Mouse (Mus musculus): ENCODE measurements at regions not wholly inside any gene's neighbourhood (a gene's known extent, or its start where the extent isn't known, plus 50 kb on each side); places are given as distances from the start of the nearest gene placed in this dataset.

DNA sequence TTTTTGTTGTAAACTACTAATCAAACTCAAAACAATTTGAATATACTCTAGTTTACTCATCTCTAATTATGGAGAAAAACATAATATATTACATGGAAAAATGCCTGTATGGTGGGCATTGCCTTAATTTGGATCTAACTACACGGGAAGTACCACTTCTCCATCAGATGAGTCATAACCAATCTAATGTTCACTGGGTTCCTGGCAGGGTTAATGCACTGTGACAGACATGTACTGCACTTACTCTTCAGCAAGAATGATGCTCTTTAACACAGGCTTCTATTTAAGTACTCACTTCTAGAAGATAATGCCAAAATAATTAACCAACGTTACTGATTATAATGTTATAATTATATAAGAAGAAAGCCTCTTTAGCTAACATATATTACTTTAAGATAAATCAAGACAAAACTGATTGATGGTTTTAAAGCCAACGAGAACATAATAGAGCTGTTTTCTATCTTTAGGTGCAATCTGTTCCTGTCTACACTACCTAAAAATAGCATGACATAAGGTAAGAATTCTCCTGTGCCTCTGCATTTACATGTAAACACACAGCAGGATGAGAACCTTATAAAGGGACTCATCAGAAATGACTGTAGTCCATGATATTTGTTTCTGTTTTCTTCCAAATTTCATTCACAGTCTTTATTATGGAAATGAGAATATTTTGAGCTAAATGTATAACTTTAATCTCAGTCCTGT is 344.4 kb downstream of the Etv1 start:
- ATAC-seq (replicated peaks; ENCODE audit: low FRiP score, low TSS enrichment, low read depth) (no peak), DNase-seq (ENCODE audit: low spot score) (no peak)
- no peak overlapping the region for H3K9ac ChIP-seq (ENCODE audit: low read length)
- no peak overlapping the region for H3K4me3 ChIP-seq (ENCODE audit: low read depth, low read length)
- H3K27ac ChIP-seq (ENCODE audit: low read depth), result no peak overlapping the region
- 69% methylated on average over 3 of the region's 3 CpGs for WGBS
- H3K9me3 ChIP-seq (ENCODE audit: control insufficient read depth, low read length), result 0 out of 2 replicates have a peak, but pooled peaks cover 6% of the 10 kb centered on the region
- H3K36me3 ChIP-seq (ENCODE audit: control insufficient read depth, insufficient read depth, low read length), result no peaks in the 10 kb centered on the region
- no peaks in the 10 kb centered on the region for H3K4me1 ChIP-seq (replicated peaks; ENCODE audit: control insufficient read depth, insufficient read depth, low read length)
- no peaks in the 10 kb centered on the region for H3K27me3 ChIP-seq (replicated peaks; ENCODE audit: control insufficient read depth, insufficient read depth, low read length)
- no peak overlapping the region for H3K4me2 ChIP-seq (ENCODE audit: low read length)

DNA sequence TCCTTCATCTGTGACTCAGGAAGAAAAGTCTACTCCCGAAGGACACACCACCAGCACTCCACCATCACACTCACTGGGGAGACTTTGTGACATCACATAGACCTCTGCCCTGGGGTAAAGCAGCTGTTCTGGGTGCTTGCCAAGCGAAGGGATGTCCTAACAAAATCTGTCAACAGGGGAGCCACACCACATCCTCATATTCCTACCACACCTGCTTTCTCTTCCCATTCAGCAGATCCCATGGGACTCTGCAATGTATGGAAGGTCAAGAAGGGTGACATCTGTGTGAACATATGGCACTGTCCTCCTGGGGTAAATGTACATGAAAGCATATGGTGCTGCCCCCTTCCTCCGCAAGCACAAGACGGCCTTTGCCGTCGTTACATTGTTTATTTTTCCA is 375.5 kb downstream of the Etv1 start:
- DNase-seq (ENCODE audit: low spot score) (no peak), ATAC-seq (replicated peaks; ENCODE audit: low FRiP score, low TSS enrichment, low read depth) (no peak)
- WGBS, result 78% methylated on average over 6 of the region's 6 CpGs
- Histone ChIP-seq H3K4me3 (ENCODE audit: low read depth, low read length) (no peak overlapping the region), H3K9me3 (ENCODE audit: control insufficient read depth, low read length) (no peaks in the 10 kb centered on the region), H3K27me3 (replicated peaks; ENCODE audit: control insufficient read depth, insufficient read depth, low read length) (no peaks in the 10 kb centered on the region), H3K27ac (ENCODE audit: low read depth) (no peak overlapping the region), H3K36me3 (ENCODE audit: control insufficient read depth, insufficient read depth, low read length) (no peaks in the 10 kb centered on the region), H3K9ac (ENCODE audit: low read length) (no peak overlapping the region), H3K4me1 (replicated peaks; ENCODE audit: control insufficient read depth, insufficient read depth, low read length) (no peaks in the 10 kb centered on the region; the same call in 1 of the 2 replicates), H3K4me2 (ENCODE audit: low read length) (no peak overlapping the region)

- Histone ChIP-seq H3K9ac (ENCODE audit: low read length) (no peak overlapping the region), H3K9me3 (ENCODE audit: control insufficient read depth, low read length) (no peaks in the 10 kb centered on the region), H3K4me2 (ENCODE audit: low read length) (no peak overlapping the region), H3K27me3 (replicated peaks; ENCODE audit: control insufficient read depth, insufficient read depth, low read length) (no peaks in the 10 kb centered on the region), H3K4me1 (replicated peaks; ENCODE audit: control insufficient read depth, insufficient read depth, low read length) (no peaks in the 10 kb centered on the region), H3K36me3 (ENCODE audit: control insufficient read depth, insufficient read depth, low read length) (no peaks in the 10 kb centered on the region), H3K27ac (ENCODE audit: low read depth) (no peak overlapping the region), H3K4me3 (ENCODE audit: low read depth, low read length) (no peak overlapping the region)
- ATAC-seq (replicated peaks; ENCODE audit: low FRiP score, low TSS enrichment, low read depth) (no peak), DNase-seq (ENCODE audit: low spot score) (no peak)
- WGBS, result 72% methylated on average over 4 of the region's 4 CpGs
These were observed 397.8 kb downstream of the Etv1 start for GRCm38 (mm10) chr12:39176958-39177357.

- Histone ChIP-seq H3K36me3 (ENCODE audit: control insufficient read depth, insufficient read depth, low read length) (no peaks in the 10 kb centered on the region), H3K27me3 (replicated peaks; ENCODE audit: control insufficient read depth, insufficient read depth, low read length) (no peaks in the 10 kb centered on the region), H3K4me1 (replicated peaks; ENCODE audit: control insufficient read depth, insufficient read depth, low read length) (no peaks in the 10 kb centered on the region), H3K9me3 (ENCODE audit: control insufficient read depth, low read length) (no peaks in the 10 kb centered on the region), H3K27ac (ENCODE audit: low read depth) (no peak overlapping the region), H3K9ac (ENCODE audit: low read length) (no peak overlapping the region), H3K4me3 (ENCODE audit: low read depth, low read length) (no peak overlapping the region), H3K4me2 (ENCODE audit: low read length) (no peak overlapping the region)
- DNase-seq (ENCODE audit: low spot score) (no peak), ATAC-seq (replicated peaks; ENCODE audit: low FRiP score, low TSS enrichment, low read depth) (no peak)
- WGBS, result 74% methylated on average over 4 of the region's 4 CpGs
These were observed 444.9 kb downstream of the Etv1 start for GRCm38 (mm10) chr12:39224073-39224472.

GRCm38 (mm10) chr12:39256605-39257004 is 477.4 kb downstream of the Etv1 start:
- no peak for ATAC-seq (replicated peaks; ENCODE audit: low FRiP score, low TSS enrichment, low read depth)
- H3K4me2 ChIP-seq (ENCODE audit: low read length), result no peak overlapping the region
- H3K27me3 ChIP-seq (replicated peaks; ENCODE audit: control insufficient read depth, insufficient read depth, low read length), result no peaks in the 10 kb centered on the region
- DNase-seq (ENCODE audit: low spot score), result no peak
- no peaks in the 10 kb centered on the region for H3K4me1 ChIP-seq (replicated peaks; ENCODE audit: control insufficient read depth, insufficient read depth, low read length)
- 66% methylated on average over 6 of the region's 6 CpGs for whole genome bisulfite sequencing
- no peak overlapping the region for H3K27ac ChIP-seq (ENCODE audit: low read depth)
- H3K36me3 ChIP-seq (ENCODE audit: control insufficient read depth, insufficient read depth, low read length), result no peaks in the 10 kb centered on the region
- no peak overlapping the region for H3K4me3 ChIP-seq (ENCODE audit: low read depth, low read length)
- no peaks in the 10 kb centered on the region for H3K9me3 ChIP-seq (ENCODE audit: control insufficient read depth, low read length)
- no peak overlapping the region for H3K9ac ChIP-seq (ENCODE audit: low read length)

DNA sequence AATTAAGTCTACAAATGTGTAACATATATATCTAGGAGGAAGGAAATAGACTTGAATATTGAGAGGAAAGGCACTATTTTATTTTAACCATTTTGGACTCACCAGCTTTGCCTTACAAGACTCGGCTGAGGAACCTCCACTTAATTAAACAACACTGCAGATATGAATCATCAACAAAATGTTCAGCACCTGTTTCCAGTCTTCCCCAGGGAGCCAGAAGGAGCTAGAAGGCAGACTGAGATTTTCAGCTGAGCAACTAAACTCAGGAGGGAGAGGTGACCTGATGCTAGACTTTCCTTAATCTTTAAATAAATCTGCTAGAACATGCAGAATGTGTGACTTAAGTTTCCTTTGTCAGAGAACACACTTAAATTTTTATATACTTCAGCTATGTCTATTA is 478.4 kb downstream of the Etv1 start:
- Histone ChIP-seq H3K4me3 (ENCODE audit: low read depth, low read length) (no peak overlapping the region), H3K4me1 (replicated peaks; ENCODE audit: control insufficient read depth, insufficient read depth, low read length) (no peaks in the 10 kb centered on the region), H3K27me3 (replicated peaks; ENCODE audit: control insufficient read depth, insufficient read depth, low read length) (no peaks in the 10 kb centered on the region), H3K36me3 (ENCODE audit: control insufficient read depth, insufficient read depth, low read length) (no peaks in the 10 kb centered on the region), H3K9me3 (ENCODE audit: control insufficient read depth, low read length) (no peaks in the 10 kb centered on the region), H3K27ac (ENCODE audit: low read depth) (no peak overlapping the region), H3K4me2 (ENCODE audit: low read length) (no peak overlapping the region), H3K9ac (ENCODE audit: low read length) (no peak overlapping the region)
- ATAC-seq (replicated peaks; ENCODE audit: low FRiP score, low TSS enrichment, low read depth) (no peak), DNase-seq (ENCODE audit: low spot score) (no peak)
- WGBS, result 53% methylated on average over 1 of the region's 1 CpGs

- Histone ChIP-seq H3K4me2 (ENCODE audit: low read length) (no peak overlapping the region), H3K27ac (ENCODE audit: low read depth) (no peak overlapping the region), H3K4me3 (ENCODE audit: low read depth, low read length) (no peak overlapping the region), H3K36me3 (ENCODE audit: control insufficient read depth, insufficient read depth, low read length) (no peaks in the 10 kb centered on the region), H3K4me1 (replicated peaks; ENCODE audit: control insufficient read depth, insufficient read depth, low read length) (no peaks in the 10 kb centered on the region), H3K9me3 (ENCODE audit: control insufficient read depth, low read length) (no peaks in the 10 kb centered on the region), H3K27me3 (replicated peaks; ENCODE audit: control insufficient read depth, insufficient read depth, low read length) (no peaks in the 10 kb centered on the region), H3K9ac (ENCODE audit: low read length) (no peak overlapping the region)
- WGBS, result 84% methylated on average over 2 of the region's 2 CpGs
- ATAC-seq (replicated peaks; ENCODE audit: low FRiP score, low TSS enrichment, low read depth), result no peak
- DNase-seq (ENCODE audit: low spot score), result no peak
These were observed 510.5 kb downstream of the Etv1 start for GRCm38 (mm10) chr12:39289676-39290075.

DNA sequence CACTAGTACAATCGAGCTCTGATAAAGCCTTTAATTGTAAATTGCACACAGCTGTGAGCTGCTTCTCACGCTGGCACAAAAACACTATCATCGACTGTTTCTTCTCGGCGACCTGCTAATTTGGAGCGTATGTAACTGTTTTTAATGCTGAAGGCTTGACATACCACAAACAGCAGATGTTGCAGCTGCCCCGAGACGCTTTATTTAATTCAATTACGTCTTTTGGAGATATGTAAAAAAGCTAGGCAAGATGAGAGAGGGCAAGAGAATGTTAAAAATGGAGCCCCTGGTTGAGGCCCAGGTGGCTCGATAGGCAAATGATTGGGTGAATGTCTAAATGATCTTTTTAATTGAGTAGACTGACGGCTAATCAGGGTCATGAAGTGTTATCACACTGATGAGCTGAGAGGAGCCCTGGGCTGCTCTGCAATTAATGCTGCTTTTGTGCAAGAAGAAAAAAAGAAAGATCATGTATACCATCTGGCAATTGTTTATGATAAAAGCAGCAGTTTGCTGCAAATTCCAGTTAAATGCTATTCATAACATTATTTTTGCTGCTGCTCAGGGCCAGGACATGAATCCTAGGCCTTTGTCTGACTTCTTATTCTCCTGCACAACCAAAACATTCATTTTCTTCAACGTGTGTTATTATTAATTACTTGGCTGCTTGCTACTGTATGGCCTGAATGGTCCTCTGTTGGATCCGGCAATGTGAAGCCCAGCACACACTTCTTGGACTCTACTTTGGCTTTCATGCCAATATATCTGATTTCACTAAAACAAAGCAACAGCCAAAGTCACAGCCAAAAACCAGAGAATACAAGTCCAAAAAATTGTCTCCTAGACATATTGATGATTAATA is 522.4 kb downstream of the Etv1 start:
- H3K9ac ChIP-seq (ENCODE audit: low read length), result no peak overlapping the region
- no peaks in the 10 kb centered on the region for H3K9me3 ChIP-seq (ENCODE audit: control insufficient read depth, low read length)
- no peaks in the 10 kb centered on the region for H3K27me3 ChIP-seq (replicated peaks; ENCODE audit: control insufficient read depth, insufficient read depth, low read length)
- H3K4me3 ChIP-seq (ENCODE audit: low read depth, low read length), result no peak overlapping the region
- no peak overlapping the region; the same call in 1 of the 2 replicates for H3K27ac ChIP-seq (ENCODE audit: low read depth)
- no peak for DNase-seq (ENCODE audit: low spot score)
- 61% methylated on average over 13 of the region's 13 CpGs for WGBS
- no peak for ATAC-seq (replicated peaks; ENCODE audit: low FRiP score, low TSS enrichment, low read depth)
- H3K36me3 ChIP-seq (ENCODE audit: control insufficient read depth, insufficient read depth, low read length), result no peaks in the 10 kb centered on the region
- H3K4me2 ChIP-seq (ENCODE audit: low read length), result no peak overlapping the region
- no peaks in the 10 kb centered on the region for H3K4me1 ChIP-seq (replicated peaks; ENCODE audit: control insufficient read depth, insufficient read depth, low read length)
